Mouse (Mus musculus): ENCODE results near the gene Krtap20-2. TPM values are rescaled to one million over a fixed set of nuclear protein-coding genes. Genes with fewer than 3 reads are reported as not detected.
"Not testable (repeated sequence)": the region's sequence is repeated elsewhere in the genome, so short reads cannot be mapped to it uniquely, and the experiment has no call there.

Gene Krtap20-2
- polyA plus RNA-seq (2012; rRNA removed) = not detected in 2 replicates

- DNase-seq (ENCODE audit: low read depth) = no peak
- no peak for TF ChIP-seq CTCF (IDR thresholded peaks at IDR 0.05; ENCODE audit: borderline replicate concordance, extremely low read depth, insufficient read depth, insufficient read length)
- no peak for TF ChIP-seq POLR2A (IDR thresholded peaks at IDR 0.05; ENCODE audit: borderline replicate concordance, extremely low read depth, insufficient read depth, insufficient read length, poor library complexity, severe bottlenecking)
Measured at GRCm38 (mm10) chr16:89205561-89205960, at the start of gene Krtap20-2. TSS of gene Krtap20-2 (plus strand) at chr16:89205861.

- DNase-seq (ENCODE audit: low read depth) = no peak
- TF ChIP-seq POLR2A (IDR thresholded peaks at IDR 0.05; ENCODE audit: borderline replicate concordance, extremely low read depth, insufficient read depth, insufficient read length, poor library complexity, severe bottlenecking) = no peak
- no peak for TF ChIP-seq CTCF (IDR thresholded peaks at IDR 0.05; ENCODE audit: borderline replicate concordance, extremely low read depth, insufficient read depth, insufficient read length)
Measured at GRCm38 (mm10) chr16:89157652-89158051, 48.0 kb upstream of the Krtap20-2 start, which contains the start of gene Gm9789. TSS of gene Gm9789 (plus strand) at chr16:89157952.

GRCm38 (mm10) chr16:89169190-89169589 lies 36.5 kb upstream of the Krtap20-2 start, which contains the start of gene Gm7735:
TSS of gene Gm7735 (plus strand) at chr16:89169490.
- not testable (repeated sequence) for DNase-seq (ENCODE audit: low read depth)

GRCm38 (mm10) chr16:89174435-89174834 lies 31.2 kb upstream of the Krtap20-2 start, which contains the start of gene 1110057P08Rik:
TSS of gene 1110057P08Rik (plus strand) at chr16:89174735.
- no peak for DNase-seq (ENCODE audit: low read depth)

GRCm38 (mm10) chr16:89188621-89189020 lies 17.0 kb upstream of the Krtap20-2 start:
- TF ChIP-seq POLR2A (IDR thresholded peaks at IDR 0.05; ENCODE audit: borderline replicate concordance, extremely low read depth, insufficient read depth, insufficient read length, poor library complexity, severe bottlenecking) (no peak), CTCF (IDR thresholded peaks at IDR 0.05; ENCODE audit: borderline replicate concordance, extremely low read depth, insufficient read depth, insufficient read length) (no peak)
- DNase-seq (ENCODE audit: low read depth) = no peak

More at GRCm38 (mm10) chr16:89174435-89174834, 31.2 kb upstream of the Krtap20-2 start, which contains the start of gene 1110057P08Rik:
- no peak for TF ChIP-seq POLR2A (IDR thresholded peaks at IDR 0.05; ENCODE audit: borderline replicate concordance, extremely low read depth, insufficient read depth, insufficient read length, poor library complexity, severe bottlenecking)
- no peak for TF ChIP-seq CTCF (IDR thresholded peaks at IDR 0.05; ENCODE audit: borderline replicate concordance, extremely low read depth, insufficient read depth, insufficient read length)

Other genes starting within 250 kb of the Krtap20-2 start
- not detected in 2 replicates for gene Krtap16-3, start 243.0 kb upstream of the Krtap20-2 start, polyA plus RNA-seq (2012; rRNA removed)
- gene Krtap22-2, start 195.1 kb upstream of the Krtap20-2 start, polyA plus RNA-seq (2012; rRNA removed) = not detected in 2 replicates
- gene Gm10229, start 190.6 kb upstream of the Krtap20-2 start, polyA plus RNA-seq (2012; rRNA removed) = not detected in 2 replicates
- not detected in 2 replicates for gene Krtap6-1, start 174.2 kb upstream of the Krtap20-2 start, polyA plus RNA-seq (2012; rRNA removed)
- gene Gm10228, start 164.4 kb upstream of the Krtap20-2 start, polyA plus RNA-seq (2012; rRNA removed) = not detected in 2 replicates
- gene Krtap6-5, start 158.0 kb upstream of the Krtap20-2 start, polyA plus RNA-seq (2012; rRNA removed) = not detected in 2 replicates
- not detected in 2 replicates for gene 1110025L11Rik, start 141.9 kb upstream of the Krtap20-2 start, polyA plus RNA-seq (2012; rRNA removed)
- not detected in 2 replicates for gene Krtap6-3, start 121.8 kb upstream of the Krtap20-2 start, polyA plus RNA-seq (2012; rRNA removed)
- not detected in 2 replicates for gene Gm6358, start 65.0 kb upstream of the Krtap20-2 start, polyA plus RNA-seq (2012; rRNA removed)
- gene Gm10061, start 54.8 kb upstream of the Krtap20-2 start, polyA plus RNA-seq (2012; rRNA removed) = not detected in 2 replicates
- not detected in 2 replicates for gene Gm9789, start 47.9 kb upstream of the Krtap20-2 start, polyA plus RNA-seq (2012; rRNA removed)
- gene Gm7735, start 36.4 kb upstream of the Krtap20-2 start, polyA plus RNA-seq (2012; rRNA removed) = not detected in 2 replicates
- not detected in 2 replicates for gene 1110057P08Rik, start 31.1 kb upstream of the Krtap20-2 start, polyA plus RNA-seq (2012; rRNA removed)
- gene Krtap21-1, start 198.0 kb downstream of the Krtap20-2 start, polyA plus RNA-seq (2012; rRNA removed) = not detected in 2 replicates
- not detected in 2 replicates for gene Krtap6-2, start 214.2 kb downstream of the Krtap20-2 start, polyA plus RNA-seq (2012; rRNA removed)

Measured in brain, embryonic 14.5 days (tissue).